Mouse (Mus musculus): Measurements from ENCODE around the gene Tpte. TPM values are rescaled to one million over a fixed set of nuclear protein-coding genes. Genes with fewer than 3 reads are reported as not detected.

Tpte gene
- polyA plus RNA-seq, 1 experiment from 2014 or later, result not detected

- Histone ChIP-seq H3K36me3 (peaks cover 3% of the 10 kb centered on the region; the same call in 1 of the 2 replicates), H3K4me3 (replicated peaks) (peak overlapping the region; percentile 83), H3K4me2 (replicated peaks) (peak overlapping the region; percentile 76), H3K4me1 (replicated peaks) (no peaks in the 10 kb centered on the region; the same call in 1 of the 2 replicates), H3K27me3 (replicated peaks) (no peaks in the 10 kb centered on the region), H3K9ac (peak overlapping the region; percentile 90), H3K9me3 (no peaks in the 10 kb centered on the region), H3K27ac (peak overlapping the region; percentile 56; the same call in 1 of the 2 replicates)
- ATAC-seq, result peak; percentile 60; the same call in 1 of the 2 replicates
- 14% methylated on average over 16 of the region's 16 CpGs for WGBS
These were observed 127.5 kb downstream of the Tpte start for GRCm38 (mm10) chr8:22410688-22411281.

DNA sequence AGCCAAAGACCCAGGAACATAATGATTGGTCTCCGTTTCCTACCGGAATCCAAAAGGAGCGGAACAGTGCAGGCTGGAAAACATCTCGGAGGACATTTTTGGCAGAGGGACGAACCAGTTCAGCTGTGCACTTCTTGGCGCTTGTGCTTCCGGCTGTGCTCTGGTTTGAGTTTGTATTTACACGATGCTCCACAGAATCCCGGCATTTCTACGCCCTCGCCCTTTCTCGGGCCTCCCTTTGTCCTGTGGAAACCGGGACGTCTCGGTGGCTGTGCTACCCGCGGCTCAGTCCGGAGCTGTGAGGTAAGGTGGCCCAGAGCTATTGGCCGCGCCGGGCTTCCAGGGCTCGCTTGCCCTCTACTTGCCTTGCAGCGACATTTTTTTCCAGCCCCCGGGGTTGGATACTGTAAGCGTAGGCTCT, 128.1 kb downstream of the Tpte start, which contains the start of gene Mrps31:
TSS of gene Mrps31 (plus strand) at position 80 of the 421 bp plus-strand sequence.
- H3K27ac ChIP-seq, result peak within 1 kb of the TSS; percentile 85

GRCm38 (mm10) chr8:22411971-22412370, 128.7 kb downstream of the Tpte start:
- Histone ChIP-seq H3K9me3 (no peaks in the 10 kb centered on the region), H3K4me2 (replicated peaks) (peak overlapping the region; percentile 57), H3K4me3 (replicated peaks) (peak overlapping the region; percentile 83), H3K9ac (peak overlapping the region; percentile 90), H3K4me1 (replicated peaks) (no peaks in the 10 kb centered on the region; the same call in 1 of the 2 replicates), H3K27ac (peak overlapping the region; percentile 85; the same call in 1 of the 2 replicates), H3K27me3 (replicated peaks) (no peaks in the 10 kb centered on the region), H3K36me3 (peaks cover 10% of the 10 kb centered on the region; the same call in 1 of the 2 replicates)
- no peak for ATAC-seq
- WGBS, result 13% methylated on average over 8 of the region's 8 CpGs

More for the DNA sequence above, 128.1 kb downstream of the Tpte start, which contains the start of gene Mrps31:
- H3K4me2 ChIP-seq (replicated peaks), result peak within 1 kb of the TSS; percentile 76
- H3K27me3 ChIP-seq (replicated peaks), result no peaks in the 10 kb centered on the region
- no peaks in the 10 kb centered on the region for H3K9me3 ChIP-seq
- WGBS, result 0% methylated on average over 25 of the region's 25 CpGs
- ATAC-seq, result peak; percentile 84
- peak within 1 kb of the TSS; percentile 83 for H3K4me3 ChIP-seq (replicated peaks)
- H3K9ac ChIP-seq, result peak within 1 kb of the TSS; percentile 90
- H3K4me1 ChIP-seq (replicated peaks), result no peaks in the 10 kb centered on the region; the same call in 1 of the 2 replicates
- peaks cover 8% of the 10 kb centered on the region; the same call in 1 of the 2 replicates for H3K36me3 ChIP-seq

Other genes starting within 250 kb of the Tpte start
- 4.5 and 5.9 TPM in 2 replicates for gene Atp7b, start 223.1 kb upstream of the Tpte start, polyA plus RNA-seq (2015; fragmentation: Nextera tagmentation; extraction: Ambion mirVana)
- gene Alg11, start 222.7 kb upstream of the Tpte start, polyA plus RNA-seq (2015; fragmentation: Nextera tagmentation; extraction: Ambion mirVana), result 29.6 and 30.6 TPM in 2 replicates
- gene Nek5, start 158.4 kb upstream of the Tpte start, polyA plus RNA-seq (2015; fragmentation: Nextera tagmentation; extraction: Ambion mirVana), result 0.26 and 0.32 TPM in 2 replicates
- gene Nek3, start 117.0 kb upstream of the Tpte start, polyA plus RNA-seq (2015; fragmentation: Nextera tagmentation; extraction: Ambion mirVana), result 4.6 and 5.0 TPM in 2 replicates
- gene Ckap2, start 97.6 kb upstream of the Tpte start, polyA plus RNA-seq (2015; fragmentation: Nextera tagmentation; extraction: Ambion mirVana), result 34.0 and 40.7 TPM in 2 replicates
- gene Vps36, start 90.6 kb upstream of the Tpte start, polyA plus RNA-seq (2015; fragmentation: Nextera tagmentation; extraction: Ambion mirVana), result 34.6 and 37.1 TPM in 2 replicates
- gene Thsd1, start 56.1 kb upstream of the Tpte start, polyA plus RNA-seq (2015; fragmentation: Nextera tagmentation; extraction: Ambion mirVana), result 7.9 and 8.2 TPM in 2 replicates
- 93.6 and 102 TPM in 2 replicates for gene Slc25a15, start 115.2 kb downstream of the Tpte start, polyA plus RNA-seq (2015; fragmentation: Nextera tagmentation; extraction: Ambion mirVana)
- 71.1 and 80.8 TPM in 2 replicates for gene Mrps31, start 127.9 kb downstream of the Tpte start, polyA plus RNA-seq (2015; fragmentation: Nextera tagmentation; extraction: Ambion mirVana)